Mouse (Mus musculus) brain, embryonic 14.5 days (tissue): ENCODE measurements around the gene Six3.

Experiments
- CTCF ChIP-seq: fragments of 200-500 bp; IDR thresholded peaks from 2 replicates; pipeline ENCODE4 v1.5.1; 2012; ENCODE audit warnings: inconsistent platforms, mild to moderate bottlenecking, moderate library complexity, borderline replicate concordance; ENCODE audit not compliant: insufficient read depth, insufficient read length; ENCODE audit errors: extremely low read depth
- POLR2A ChIP-seq: fragments of 200-500 bp; IDR thresholded peaks from 2 replicates; pipeline ENCODE4 v1.6.1; 2012; ENCODE audit warnings: mild to moderate bottlenecking, inconsistent platforms, borderline replicate concordance; ENCODE audit not compliant: poor library complexity, insufficient read depth, insufficient read length, severe bottlenecking; ENCODE audit errors: extremely low read depth

DNA sequence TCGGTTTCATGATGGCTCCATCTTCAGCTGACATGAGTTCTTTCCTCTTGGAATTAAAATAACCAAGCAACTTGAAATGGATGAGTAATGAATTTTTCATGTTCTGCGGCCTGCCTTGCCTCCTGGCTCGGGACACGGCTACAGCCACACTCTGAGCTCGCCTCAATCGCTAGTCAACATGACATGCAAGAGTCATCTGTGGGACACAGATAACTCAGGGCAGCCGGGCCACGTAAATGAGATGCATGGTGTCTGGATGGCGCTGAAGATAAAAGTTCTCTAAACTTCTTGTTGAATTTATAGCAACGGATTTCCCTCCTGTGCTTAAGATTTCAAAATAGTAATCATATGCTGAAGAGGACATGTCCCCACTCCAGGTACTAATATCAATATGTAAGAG lies 34.1 kb upstream of the Six3 start:
- no peak for TF ChIP-seq POLR2A
- TF ChIP-seq CTCF, result no peak
